Mouse (Mus musculus) retina, embryonic 14.5 days (tissue): ENCODE data around the gene Dhrs13.

Source experiments
- DNase-seq: peaks from one replicate; pipeline ENCODE4 v3.0.0-alpha.2; 2015; ENCODE audit warnings: low spot score

The Dhrs13 gene

DNA sequence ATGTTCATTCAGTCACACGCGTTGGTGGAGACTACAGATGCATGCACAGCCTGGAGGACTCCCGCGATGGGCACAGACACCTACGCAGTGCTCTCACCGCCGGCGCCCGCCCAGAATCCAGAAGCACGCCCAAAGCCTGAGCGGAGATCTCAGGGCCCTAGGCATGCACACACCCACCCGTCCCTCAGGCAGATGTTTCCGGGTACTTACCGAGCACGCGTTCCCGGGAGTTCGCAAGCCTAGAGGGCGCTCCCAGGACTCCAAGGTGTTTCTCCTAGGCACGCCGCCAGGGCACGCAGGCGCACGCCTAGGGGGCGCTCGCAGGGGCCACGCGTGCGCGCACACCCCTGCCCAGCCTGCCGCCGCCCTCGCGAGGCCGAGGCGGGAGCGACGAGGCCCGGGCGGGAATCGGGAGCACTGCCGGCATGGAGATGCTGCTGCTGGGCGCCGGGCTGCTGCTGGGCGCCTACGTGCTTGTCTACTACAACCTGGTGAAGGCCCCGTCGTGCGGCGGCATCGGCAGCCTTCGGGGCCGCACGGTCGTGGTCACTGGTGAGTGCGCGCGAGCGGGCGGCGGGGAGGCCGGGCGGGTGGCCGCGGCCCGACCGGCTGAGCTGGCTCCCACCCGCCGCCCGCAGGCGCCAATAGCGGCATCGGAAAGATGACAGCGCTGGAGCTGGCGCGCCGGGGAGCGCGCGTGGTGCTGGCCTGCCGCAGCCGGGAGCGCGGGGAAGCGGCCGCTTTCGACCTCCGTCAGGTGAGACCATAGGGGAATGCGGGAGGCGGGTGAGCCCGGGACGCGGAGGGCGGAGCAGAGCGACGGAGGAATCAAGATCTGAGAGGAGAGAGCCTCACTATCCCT, at the start of gene Dhrs13:
Gene Dhrs13 (plus strand): TSS at position 334 of the 862 bp plus-strand sequence.
- DNase-seq: peak; percentile 95

DNA sequence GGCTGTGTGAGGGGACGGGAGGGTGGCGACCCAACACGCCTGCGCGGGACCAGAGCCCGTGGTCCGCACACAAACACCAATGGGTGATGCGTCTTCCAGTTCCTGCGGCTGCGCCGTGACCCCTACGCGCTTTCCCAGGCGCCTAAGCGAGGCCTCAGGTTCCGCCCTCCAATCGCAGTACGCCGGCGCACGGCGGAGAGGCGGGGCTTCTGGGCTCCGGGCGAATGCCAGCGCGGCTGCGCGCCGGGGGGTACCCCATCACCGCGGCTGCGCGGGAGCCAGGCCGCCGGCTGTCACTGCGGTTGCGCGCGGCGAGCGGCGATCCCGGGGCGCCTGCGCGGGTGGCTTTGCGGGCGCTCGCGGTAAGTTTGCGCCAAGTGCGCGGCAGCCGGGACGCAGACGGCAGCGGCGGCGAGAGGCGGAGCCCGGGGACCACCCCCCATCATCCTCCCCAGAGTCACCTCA, 49.6 kb upstream of the Dhrs13 start, which contains the start of gene Phf12:
Gene Phf12 (plus strand): TSS at position 314 of the 465 bp plus-strand sequence.
- DNase-seq: peak; percentile 99

GRCm38 (mm10) chr11:77983191-77983936, 48.7 kb upstream of the Dhrs13 start:
- DNase-seq: peak; percentile 55

GRCm38 (mm10) chr11:77983937-77984835, 47.9 kb upstream of the Dhrs13 start:
- peak; percentile 78 for DNase-seq

DNA sequence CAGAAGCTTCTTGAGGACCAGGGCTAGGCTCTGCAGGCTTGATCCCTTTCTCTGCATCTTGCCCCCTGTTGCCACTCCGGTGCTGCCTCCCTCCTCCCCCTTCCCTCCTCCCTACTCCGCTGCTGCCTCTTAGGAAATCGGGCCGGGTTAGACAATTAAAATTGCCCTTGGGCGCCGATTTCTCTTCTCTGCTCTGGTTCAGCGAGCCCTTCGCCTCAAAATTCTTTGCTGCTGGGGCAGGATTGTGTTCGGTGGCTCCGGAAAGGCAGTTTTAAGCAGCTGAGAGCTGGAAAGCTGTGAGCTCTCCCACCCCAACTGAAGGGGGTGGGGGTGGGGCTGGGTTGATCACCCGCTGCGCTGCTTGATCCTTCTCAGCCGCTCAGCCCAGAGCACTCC, 47.2 kb upstream of the Dhrs13 start:
- peak; percentile 63 for DNase-seq

DNA sequence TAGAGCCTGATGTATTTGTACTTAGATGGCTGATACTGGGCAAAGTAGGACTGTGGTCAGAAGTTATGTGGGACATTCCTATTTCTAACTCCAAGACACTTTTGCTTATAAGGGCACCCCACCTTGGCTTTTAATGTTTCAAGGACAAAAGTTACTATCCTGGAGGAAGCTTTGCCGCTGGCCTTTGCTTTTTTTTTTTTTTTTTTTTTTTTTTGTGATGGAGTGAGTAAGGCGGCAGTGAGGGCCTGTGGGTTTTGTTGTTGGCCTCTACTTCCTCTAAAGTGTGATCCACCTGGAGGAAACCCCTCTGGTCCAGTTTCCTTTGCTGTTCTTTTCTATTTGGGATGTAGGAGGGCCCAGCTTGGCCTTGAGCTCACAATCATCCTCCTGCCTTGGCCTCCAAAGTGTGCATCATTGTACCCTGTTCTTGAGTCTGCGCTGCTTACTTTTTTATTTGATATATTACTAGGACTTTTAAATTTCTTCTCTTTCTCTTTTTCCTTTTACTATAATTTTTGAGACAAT, 46.5 kb upstream of the Dhrs13 start:
- DNase-seq: no peak

- no peak for DNase-seq
These were observed 42.9 kb upstream of the Dhrs13 start for GRCm38 (mm10) chr11:77989071-77989690.

DNA sequence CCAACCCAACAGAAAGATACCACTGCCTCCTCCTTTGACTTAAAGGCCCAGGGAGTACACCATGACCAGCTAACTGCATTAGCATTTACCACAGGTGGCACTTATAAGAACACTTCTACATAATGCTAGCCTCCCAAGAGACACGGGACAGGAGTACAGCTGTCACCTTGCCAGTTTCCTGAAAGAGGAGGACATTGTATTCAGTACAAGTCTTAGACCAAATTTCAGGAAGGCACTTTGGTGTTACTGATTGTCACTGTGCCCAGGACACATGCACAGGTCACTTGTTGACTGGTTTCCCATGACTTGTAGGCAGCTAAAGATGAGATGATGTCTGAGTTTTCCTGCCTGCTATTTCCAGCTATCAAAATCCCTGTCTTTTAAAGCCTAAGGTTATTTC, 36.5 kb upstream of the Dhrs13 start:
- DNase-seq: no peak

GRCm38 (mm10) chr11:78006446-78006845, 25.6 kb upstream of the Dhrs13 start:
- DNase-seq: no peak

- peak; percentile 90 for DNase-seq
These were observed 12.4 kb upstream of the Dhrs13 start for GRCm38 (mm10) chr11:78019676-78020075.

GRCm38 (mm10) chr11:78023607-78024006, 8.5 kb upstream of the Dhrs13 start:
- DNase-seq: peak; percentile 71

DNA sequence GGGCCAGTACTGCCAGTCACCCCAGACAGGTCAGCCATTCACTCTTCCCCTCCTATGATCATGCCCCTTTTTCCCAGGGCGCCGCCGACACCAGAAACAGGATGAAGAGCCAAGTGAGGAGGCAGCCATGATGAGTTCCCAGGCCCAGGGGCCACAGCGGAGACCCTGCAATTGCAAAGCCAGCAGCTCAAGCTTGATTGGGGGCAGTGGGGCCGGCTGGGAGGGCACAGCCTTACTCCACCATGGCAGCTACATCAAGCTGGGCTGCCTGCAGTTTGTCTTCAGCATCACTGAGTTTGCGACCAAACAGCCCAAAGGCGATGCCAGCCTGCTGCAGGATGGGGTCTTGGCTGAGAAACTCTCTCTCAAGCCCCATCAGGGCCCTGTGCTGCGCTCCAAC, 2.8 kb upstream of the Dhrs13 start:
- no peak for DNase-seq

DNA sequence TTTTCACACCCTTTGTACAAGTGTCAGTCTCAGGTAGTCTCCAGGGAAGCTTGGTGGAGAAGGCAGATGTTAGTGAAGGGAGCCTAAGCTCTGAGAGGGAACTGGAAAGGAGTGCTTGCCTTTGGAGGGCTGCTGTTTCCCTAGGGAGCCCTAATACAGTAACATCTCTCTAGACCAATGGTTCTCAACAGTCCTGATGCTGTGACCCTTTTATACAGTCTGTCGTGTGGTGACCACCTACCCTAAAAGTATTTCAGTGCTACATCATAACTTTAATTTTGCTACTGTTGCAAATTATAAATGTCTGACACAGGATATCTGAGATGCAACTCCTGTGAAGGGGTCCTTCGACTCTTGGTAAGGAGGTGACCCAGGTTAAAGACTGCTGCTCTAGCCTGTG, 1.5 kb upstream of the Dhrs13 start:
- no peak for DNase-seq

DNA sequence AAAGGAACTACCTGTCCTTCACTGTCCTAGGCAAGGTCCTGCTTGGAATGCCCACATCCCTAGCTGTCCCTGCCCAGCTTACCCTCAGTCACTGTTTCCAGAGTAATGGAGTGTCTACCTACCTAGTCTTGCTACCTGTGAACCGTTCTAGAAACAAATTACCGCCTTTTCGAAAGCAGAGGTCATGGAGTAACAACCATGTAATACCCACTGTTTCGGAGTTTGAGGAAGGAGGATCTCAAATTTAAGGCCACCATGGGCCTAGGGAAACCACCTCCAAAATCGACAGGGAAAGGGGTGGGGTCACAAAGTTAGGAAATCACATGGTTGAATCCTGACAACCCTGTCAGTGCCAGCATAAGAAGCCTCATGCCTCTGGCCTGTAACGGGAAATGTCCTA, 691 bp upstream of the Dhrs13 start:
- no peak for DNase-seq

GRCm38 (mm10) chr11:78032809-78033195, 722 bp downstream of the Dhrs13 start:
- DNase-seq: peak; percentile 22

DNA sequence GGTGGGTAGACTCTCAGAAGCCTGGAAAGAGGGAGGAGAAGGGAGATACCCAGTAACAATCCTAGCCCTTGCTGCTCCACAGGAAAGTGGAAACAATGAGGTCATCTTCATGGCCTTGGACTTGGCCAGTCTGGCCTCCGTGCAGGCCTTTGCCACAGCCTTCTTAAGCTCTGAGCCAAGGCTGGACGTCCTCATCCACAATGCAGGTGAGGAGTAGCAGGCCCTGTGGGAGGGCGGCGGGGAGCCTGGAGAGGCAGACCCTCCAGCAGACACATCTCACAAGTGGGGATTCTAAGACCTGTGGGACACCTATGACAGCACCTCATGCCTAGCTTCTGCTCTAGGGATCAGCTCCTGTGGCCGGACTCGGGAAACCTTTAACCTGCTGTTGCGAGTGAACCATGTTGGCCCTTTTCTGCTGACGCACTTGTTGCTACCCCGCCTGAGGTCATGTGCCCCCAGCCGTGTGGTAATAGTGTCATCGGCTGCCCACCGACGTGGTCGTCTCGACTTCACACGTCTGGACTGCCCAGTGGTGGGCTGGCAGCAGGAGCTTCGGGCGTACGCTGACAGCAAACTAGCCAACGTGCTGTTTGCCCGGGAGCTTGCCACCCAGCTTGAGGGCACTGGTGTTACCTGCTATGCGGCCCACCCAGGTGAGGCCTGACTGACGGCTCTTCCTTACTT, 2.0 kb downstream of the Dhrs13 start:
- DNase-seq: no peak

- DNase-seq: no peak
These were observed 4.7 kb downstream of the Dhrs13 start for GRCm38 (mm10) chr11:78036791-78037190.

DNA sequence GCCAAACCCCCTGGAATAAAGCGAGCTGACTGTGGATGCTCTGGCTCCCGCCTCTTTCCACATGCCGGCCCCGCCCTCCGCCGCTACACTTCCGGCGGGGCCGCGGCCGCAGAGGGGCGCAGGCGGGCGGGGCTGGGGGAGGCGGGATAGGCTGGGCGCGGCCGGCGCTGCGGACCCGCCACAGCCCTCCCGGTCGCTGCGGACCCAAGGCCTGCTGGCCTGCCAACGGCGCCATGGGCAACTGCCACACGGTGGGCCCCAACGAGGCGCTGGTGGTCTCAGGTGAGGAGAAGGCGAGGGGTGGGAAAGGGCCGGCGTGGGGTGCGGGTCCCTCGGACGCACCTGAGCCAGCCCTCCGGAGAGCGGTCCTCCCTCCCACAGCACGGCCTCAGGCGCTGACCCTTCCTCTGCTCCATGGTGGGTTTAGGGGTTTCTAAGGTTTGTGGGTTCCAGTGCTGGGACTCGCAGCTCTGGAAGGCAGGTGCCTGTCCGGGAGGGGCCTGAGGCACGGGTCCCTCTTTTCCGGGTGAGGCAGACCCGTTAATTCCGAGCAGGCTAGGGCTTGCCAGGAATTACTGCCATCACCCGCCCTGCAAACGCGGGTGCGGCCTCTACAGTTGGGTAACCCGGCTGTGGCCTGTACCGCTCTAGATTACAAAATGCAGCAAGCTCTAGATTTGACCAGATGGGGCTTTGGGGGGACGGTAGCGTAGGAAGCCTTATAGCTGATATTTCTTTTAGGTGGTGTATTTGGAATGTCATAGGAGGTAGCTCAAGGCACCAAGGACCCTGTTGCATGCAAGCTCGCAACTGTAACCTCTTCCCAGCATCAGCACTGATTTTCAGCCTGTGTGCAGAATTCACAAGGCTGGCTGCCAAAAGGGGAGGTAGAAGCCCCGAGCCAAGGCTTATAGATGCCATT, 6.0 kb downstream of the Dhrs13 start, which contains the start of gene Flot2:
Gene Flot2 (plus strand): TSS at position 101 of the 922 bp plus-strand sequence.
- peak; percentile 79 for DNase-seq

GRCm38 (mm10) chr11:78040878-78041277, 8.8 kb downstream of the Dhrs13 start:
- no peak for DNase-seq
